Mouse (Mus musculus) embryonic fibroblast, embryonic 13.5 days (primary cell): Measurements from ENCODE around the gene Dennd4c.

Experiments used
- CTCF ChIP-seq: IDR thresholded peaks from 2 replicates; pipeline ENCODE4 v1.5.1; 2011; ENCODE audit warnings: mild to moderate bottlenecking, control low read depth, low read length, moderate library complexity, borderline replicate concordance; ENCODE audit not compliant: insufficient read depth
- POLR2A ChIP-seq: IDR thresholded peaks from 2 replicates; pipeline ENCODE4 v1.6.1; 2011; ENCODE audit warnings: low read depth, mild to moderate bottlenecking, control low read depth, low read length, moderate library complexity

DNA sequence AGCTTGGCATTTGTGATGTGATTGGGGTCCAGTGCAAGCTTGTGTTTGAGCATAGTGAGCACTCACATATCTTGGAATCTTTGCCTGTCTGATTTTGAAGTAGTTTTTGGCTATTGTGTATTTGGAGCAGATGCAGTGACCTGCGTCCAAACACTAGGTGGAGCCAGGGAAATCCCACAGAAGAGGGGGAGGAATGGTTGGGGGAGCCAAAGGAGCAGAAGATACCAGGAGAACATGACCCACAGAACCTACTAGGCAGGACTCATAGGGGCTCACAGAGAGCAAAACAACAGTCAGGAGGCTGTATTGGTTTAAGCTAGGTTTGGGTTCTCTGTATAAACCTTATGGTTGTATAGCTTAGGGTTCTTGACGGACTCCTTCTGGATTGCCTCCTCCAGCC lies 62.2 kb downstream of the Dennd4c start:
- TF ChIP-seq CTCF (peak; percentile 22; the same call in 1 of the 2 replicates), POLR2A (no peak)
